Mouse (Mus musculus): ENCODE data around the gene Ccnc.

DNA sequence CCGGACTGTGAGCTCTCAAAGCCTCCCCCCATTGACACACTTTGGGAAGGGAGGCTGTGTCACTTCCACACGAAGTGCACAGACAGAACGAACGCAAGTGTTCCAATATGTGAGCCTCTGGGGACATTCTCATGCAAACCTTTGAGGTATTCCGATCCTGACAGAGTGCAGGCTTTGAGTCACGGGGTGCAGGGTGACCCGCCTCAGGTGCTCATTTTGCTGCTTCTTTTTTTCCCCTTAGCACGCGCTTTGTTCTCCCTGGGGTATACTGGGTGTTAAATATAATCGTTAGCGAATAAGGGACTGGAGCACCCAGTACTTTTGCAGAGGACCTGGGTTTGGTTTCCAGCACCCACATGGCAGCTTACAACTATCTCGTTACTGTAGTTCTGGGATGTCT, 58.8 kb downstream of the Ccnc start:
- TF ChIP-seq CTCF (IDR thresholded peaks at IDR 0.05): no peak
- TF ChIP-seq EP300 (IDR thresholded peaks at IDR 0.05): no peak
